Mouse (Mus musculus) CD4-positive, CD25-positive, alpha-beta regulatory T cell, adult 4 months (primary cell): ENCODE results near the gene Trim25. TPM values are rescaled to one million over a fixed set of nuclear protein-coding genes. Genes with fewer than 3 reads are reported as not detected.
"Not testable (repeated sequence)": the region's sequence is repeated elsewhere in the genome, so short reads cannot be mapped to it uniquely, and the experiment has no call there.

Experiments
- ATAC-seq: one replicate; pipeline ENCODE4 v1.8.0; 2017
- polyA plus RNA-seq, 2 experiments: library from polyadenylated mRNA; unstranded; fragments of 100-300 nt; shearing (Covaris generic); gene quantifications; one replicate each; pipeline ENCODE4 v1.2.1; 2017

Gene Trim25
- polyA plus RNA-seq, 2 experiments from 2014 or later: 14.0 to 25.6 TPM

- no peak for ATAC-seq
Observed at GRCm38 (mm10) chr11:89025603-89026002, 26.4 kb downstream of the Trim25 start.

DNA sequence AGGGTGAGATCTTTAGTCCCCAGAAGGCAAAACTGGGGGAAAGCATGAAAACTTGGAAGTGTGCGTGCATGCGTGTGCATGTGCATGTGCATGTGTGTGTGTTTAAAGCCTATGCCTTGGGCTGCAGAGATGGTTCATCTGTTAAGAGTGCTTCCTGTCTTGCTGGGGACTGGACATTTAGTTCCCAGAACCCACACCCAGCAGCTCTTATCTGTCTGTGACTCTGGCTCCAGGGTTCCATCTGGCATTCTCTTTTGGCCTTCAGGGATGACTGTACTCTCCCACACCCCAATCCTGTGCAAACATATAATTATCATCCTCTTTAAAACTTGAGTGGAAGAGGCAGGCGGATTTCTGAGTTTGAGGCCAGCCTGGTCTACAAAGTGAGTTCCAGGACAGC, 26.9 kb downstream of the Trim25 start:
- no peak for ATAC-seq

GRCm38 (mm10) chr11:89027955-89028361, 28.8 kb downstream of the Trim25 start:
- ATAC-seq: no peak

DNA sequence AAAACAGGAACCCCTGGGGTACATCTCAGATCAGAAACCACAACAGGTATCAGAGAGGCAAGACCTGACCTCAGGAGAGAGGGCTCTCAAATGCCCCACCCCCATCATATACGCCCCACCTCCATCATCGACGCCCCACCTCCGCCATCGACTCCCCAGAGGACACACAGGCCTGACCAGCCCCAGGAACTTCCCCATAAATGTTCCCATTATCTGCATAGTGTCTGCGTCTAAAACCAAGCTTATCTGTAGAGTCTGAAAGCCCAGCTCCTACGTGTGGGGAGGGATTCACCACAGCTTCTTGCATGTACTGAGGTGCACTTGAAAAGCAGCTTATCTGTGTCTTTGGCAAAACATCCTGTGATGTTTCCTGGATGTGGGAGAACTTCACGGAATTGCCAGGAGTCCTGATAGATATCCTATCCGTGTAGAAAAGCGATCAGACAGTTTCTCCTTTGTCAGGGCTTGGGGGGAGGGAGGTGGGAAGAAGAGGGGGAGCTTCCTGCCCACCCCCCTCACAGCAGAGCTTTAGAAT, 29.8 kb downstream of the Trim25 start:
- ATAC-seq: no peak

DNA sequence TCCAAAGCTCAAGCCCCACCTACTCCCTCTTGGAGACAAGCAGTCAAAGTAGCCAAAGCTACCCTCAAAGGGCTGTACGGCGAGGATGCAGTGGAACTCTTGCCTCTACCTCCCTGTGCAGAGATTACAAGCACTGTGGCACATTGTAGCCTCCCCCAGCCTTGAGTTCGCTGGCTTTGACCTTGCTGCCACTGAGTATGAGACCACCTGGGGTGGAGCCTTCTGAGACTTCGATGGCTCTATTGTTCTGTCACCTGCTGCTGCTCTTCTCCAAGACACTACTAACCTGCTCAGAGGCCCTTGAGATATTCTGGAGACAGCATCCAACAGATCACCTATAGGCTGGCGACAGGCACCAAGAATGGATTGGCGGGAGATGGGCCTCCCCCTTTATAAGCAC, 31.4 kb downstream of the Trim25 start:
- ATAC-seq: no peak

- no peak for ATAC-seq
Observed at GRCm38 (mm10) chr11:89031189-89031588, 32.0 kb downstream of the Trim25 start.

DNA sequence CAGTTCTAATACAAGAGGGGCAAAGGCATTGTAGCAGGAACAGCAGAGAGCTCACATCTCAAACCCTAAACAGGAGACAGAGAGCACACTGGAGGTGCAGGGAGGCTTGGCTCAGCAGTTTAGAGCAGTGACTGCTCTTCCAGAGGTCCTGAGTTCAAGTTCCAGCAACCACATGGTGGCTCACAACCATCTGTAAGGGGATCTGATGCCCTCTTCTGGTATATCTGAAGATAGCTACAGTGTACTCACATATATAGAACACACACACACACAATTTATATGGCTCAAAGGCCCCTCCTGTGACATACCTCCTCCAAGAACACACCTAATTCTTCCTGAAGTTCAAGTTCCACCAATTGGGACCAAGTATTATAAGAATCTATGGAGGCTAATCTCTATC, 35.4 kb downstream of the Trim25 start:
- no peak for ATAC-seq

- ATAC-seq: no peak
Observed at GRCm38 (mm10) chr11:89035552-89035951, 36.4 kb downstream of the Trim25 start.

- no peak for ATAC-seq
Observed at GRCm38 (mm10) chr11:89038496-89038895, 39.3 kb downstream of the Trim25 start.

DNA sequence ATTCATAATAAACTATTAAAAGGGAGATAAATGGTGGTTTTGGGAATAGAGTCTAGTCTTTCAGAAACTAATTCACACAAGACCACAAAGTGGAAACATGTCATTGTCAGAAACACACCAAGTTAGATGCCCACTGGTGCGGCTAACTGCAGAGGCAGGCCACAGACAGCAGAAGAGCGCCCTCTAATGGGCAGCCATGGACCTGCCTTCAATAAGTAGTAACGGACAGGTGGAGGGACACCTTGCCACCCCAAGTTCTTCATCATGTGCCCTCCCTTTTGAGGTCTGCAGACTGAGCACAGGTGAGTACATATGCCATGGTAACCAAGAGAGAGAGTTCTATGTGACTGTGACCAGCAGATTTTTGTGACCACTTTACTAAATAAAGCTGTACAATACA, 40.1 kb downstream of the Trim25 start:
- ATAC-seq: peak; percentile 49

DNA sequence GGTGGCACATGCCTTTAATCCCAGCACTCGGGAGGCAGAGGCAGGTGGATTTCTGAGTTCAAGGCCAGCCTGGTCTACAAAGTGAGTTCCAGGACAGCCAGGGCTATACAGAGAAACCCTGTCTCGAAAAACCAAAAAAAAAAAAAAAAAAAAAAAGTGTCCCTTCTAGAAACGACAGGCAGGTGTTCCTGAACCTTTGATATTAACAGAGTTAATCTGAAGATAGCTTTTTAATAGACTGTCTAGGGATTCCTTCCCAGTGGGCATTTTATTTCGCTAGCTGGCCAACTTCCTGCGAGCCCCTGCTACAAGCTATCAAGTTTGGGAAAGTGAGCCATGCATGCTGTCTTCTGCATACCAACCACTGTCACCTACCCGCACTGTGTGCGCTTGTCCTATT, 41.9 kb downstream of the Trim25 start:
- ATAC-seq: not testable (repeated sequence)

DNA sequence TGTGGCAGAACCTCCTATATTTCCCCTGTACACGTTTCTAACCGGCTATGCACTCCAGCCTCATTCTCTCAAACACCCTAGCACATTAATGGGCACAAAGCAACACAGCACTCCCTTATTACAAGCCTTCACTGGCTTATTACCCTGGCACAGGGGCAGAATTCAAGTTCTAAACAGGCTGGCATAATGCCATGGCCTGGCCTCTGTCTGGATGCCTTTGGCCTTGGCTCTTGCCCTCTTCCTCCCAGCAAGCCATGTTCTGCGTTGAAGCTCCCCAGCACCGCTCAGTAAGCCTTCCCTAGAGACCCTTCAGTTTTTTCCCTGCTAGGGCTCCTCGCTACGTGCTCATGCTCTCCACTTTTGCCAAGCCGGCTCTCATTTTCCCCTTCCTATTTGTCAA, 43.9 kb downstream of the Trim25 start:
- ATAC-seq: no peak

GRCm38 (mm10) chr11:89045501-89045900, 46.3 kb downstream of the Trim25 start:
- not testable (repeated sequence) for ATAC-seq

- ATAC-seq: no peak
Observed at GRCm38 (mm10) chr11:89046021-89046420, 46.8 kb downstream of the Trim25 start.

GRCm38 (mm10) chr11:89051767-89052166, 52.6 kb downstream of the Trim25 start:
- ATAC-seq: no peak

- ATAC-seq: no peak
Observed at GRCm38 (mm10) chr11:89055931-89056690, 56.9 kb downstream of the Trim25 start.

DNA sequence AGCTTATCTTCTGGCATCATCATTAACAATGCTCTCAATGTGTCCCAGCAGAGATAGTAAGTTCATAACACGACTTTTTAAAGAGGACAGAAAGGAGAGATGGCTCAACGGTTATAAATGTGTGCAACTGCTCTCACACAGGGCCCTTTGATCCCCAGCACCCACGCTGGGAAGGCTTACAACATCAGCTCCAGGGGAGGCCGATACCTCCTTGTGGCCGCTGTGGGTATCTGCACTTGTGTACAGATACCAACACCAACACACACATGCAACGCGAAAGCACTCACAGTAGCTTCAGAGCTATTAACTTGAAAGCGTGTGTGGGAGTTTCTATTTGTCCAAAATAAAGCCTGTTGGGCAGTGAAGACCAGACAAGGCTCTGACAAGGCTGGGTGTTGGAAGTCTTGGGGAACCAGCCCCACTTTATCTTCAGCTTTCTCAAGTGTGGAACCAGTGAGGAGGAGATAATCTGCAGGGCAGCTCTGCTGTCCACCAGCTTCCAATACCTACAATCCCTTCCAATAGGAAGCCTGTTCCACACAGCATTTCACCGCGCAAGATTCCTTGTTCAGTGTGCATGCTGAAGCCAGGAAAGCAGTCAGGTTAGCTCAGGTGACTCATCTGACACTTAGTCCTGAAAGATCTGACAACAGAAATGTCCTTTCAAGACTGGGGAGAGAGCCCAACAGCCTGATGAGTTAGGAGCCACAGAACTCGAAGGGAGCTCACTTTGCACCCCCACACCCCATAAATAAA, 59.5 kb downstream of the Trim25 start:
- no peak for ATAC-seq

- peak; percentile 60 for ATAC-seq
Observed at GRCm38 (mm10) chr11:89059919-89060422, 60.8 kb downstream of the Trim25 start.

- ATAC-seq: peak; percentile 84
Observed at GRCm38 (mm10) chr11:89060423-89061089, 61.4 kb downstream of the Trim25 start.

- ATAC-seq: peak; percentile 40
Observed at GRCm38 (mm10) chr11:89061362-89061761, 62.2 kb downstream of the Trim25 start.

DNA sequence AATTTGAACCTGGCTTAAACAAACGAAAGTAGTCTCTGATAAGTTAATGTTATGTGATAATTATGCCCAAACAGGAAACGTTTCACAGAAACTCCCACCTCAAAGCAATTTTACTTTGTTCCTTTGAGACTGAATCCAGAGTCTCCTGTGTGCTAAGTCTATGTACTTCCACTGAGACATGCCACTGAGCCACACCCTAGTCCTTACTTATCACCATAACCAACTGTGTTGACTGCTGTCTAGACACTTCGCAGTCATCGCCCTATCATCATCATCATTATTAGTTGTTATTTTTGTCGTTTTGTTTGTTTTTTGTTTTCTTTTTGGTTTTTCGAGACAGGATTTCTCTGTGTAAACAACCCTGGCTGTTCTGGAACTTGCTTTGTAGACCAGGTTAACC, 65.1 kb downstream of the Trim25 start:
- no peak for ATAC-seq

- no peak for ATAC-seq
Observed at GRCm38 (mm10) chr11:89065297-89065696, 66.1 kb downstream of the Trim25 start.

DNA sequence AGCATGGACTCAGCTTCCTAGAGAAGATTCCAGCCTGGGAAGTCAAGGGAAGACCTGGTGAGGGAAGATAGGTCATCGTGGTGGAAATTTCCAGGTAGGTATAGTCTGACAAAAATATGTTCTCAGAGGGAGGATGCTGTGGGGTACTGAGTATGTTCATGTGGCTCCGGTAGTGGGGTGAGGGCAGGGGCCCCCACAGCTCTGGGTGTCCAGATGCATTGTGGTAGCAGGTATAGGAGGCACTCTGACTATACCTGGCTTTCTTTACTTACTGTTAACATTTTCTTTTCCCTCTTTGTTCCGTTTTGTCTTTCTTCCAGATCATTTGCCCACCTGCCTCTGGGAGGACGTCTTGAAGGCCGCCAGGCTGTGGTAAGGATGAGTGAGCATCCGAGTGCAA, 67.0 kb downstream of the Trim25 start:
- no peak for ATAC-seq
